Comparison of ENCODE assay signal across 12 mouse cellular contexts in genomic region chr2:72415416-72415815, GRCm38 (mm10).
DNase-seq lines count a peak whose midpoint lies in the region; ATAC-seq and TF ChIP-seq lines count a peak whose summit lies in the region.
"Had no signal": no experiment of that assay in that cellular context is flagged by ENCODE, and none has a peak within 500 bp of the region (broad histone marks: within the 10 kb centered on the region; RNA-seq: fewer than 3 reads in every experiment).

No protein-coding gene starts in this region.

- no peak for TF ChIP-seq POLR2A in CH12.LX (IDR thresholded peaks at IDR 0.05; ENCODE audit: low read depth, low read length)
- TF ChIP-seq POLR2A in small intestine, adult 2 months (IDR thresholded peaks at IDR 0.05; ENCODE audit: low read depth, low read length): no peak

- no peaks in the 10 kb centered on the region for H3K9me3 ChIP-seq in CH12.LX (replicated peaks; ENCODE audit: low read length)
- H3K9me3 ChIP-seq in forebrain, embryonic 13.5 days (replicated peaks): no peaks in the 10 kb centered on the region
- H3K9me3 ChIP-seq: liver, embryonic 15.5 days had no signal

- TF ChIP-seq CTCF in left cerebral cortex, adult 2 months (IDR thresholded peaks at IDR 0.05): peak; percentile 26
- peak; percentile 44 to 49 for TF ChIP-seq CTCF in CH12.LX (conservative IDR thresholded peaks at IDR 0.05 in 1 of 2, IDR thresholded peaks at IDR 0.05 in 1 of 2; ENCODE audit: low read depth in 2 of 2, low read length in 2 of 2)
- TF ChIP-seq CTCF in small intestine, adult 2 months (IDR thresholded peaks at IDR 0.05; ENCODE audit: extremely low read depth, insufficient read length, insufficient replicate concordance, low read depth, low read length): peak; percentile 28; the same call in 1 of the 2 replicates

- H3K36me3 ChIP-seq in CH12.LX (replicated peaks in 1 of 2; ENCODE audit: control insufficient read depth in 1 of 2, insufficient read depth in 1 of 2, low read length in 1 of 2): peaks cover 0 to 16% of the 10 kb centered on the region in 2 experiments
- H3K36me3 ChIP-seq in small intestine, adult 2 months (ENCODE audit: control insufficient read depth, insufficient read depth, low read length): peaks cover 6% of the 10 kb centered on the region
- no peaks in the 10 kb centered on the region for H3K36me3 ChIP-seq in forebrain, embryonic 13.5 days (ENCODE audit: poor library complexity, severe bottlenecking)

- ATAC-seq in forebrain, embryonic 13.5 days: no peak

- no peak for TF ChIP-seq EP300 in CH12.LX (IDR thresholded peaks at IDR 0.05; ENCODE audit: low read length)

- no peak overlapping the region for H3K4me2 ChIP-seq in CH12.LX (ENCODE audit: insufficient read depth, low read depth, poor library complexity, severe bottlenecking)
- H3K4me2 ChIP-seq in forebrain, embryonic 13.5 days: no peak overlapping the region
- H3K4me2 ChIP-seq: liver, embryonic 15.5 days had no signal

- in situ Hi-C loops in CH12.LX (cut with MboI; ENCODE audit: low pct_ligation_motif_present, low pct_unique_long_range_greater_than_20kb, low sequenced_read_pairs): no loop called here

- no peak for TF ChIP-seq RAD21 in CH12.LX (IDR thresholded peaks at IDR 0.05; ENCODE audit: low read depth, low read length)

- no peaks in the 10 kb centered on the region for H3K27me3 ChIP-seq in CH12.LX (replicated peaks)
- H3K27me3 ChIP-seq in small intestine, adult 2 months (ENCODE audit: control insufficient read depth, insufficient read depth, low read length): no peaks in the 10 kb centered on the region
- peaks cover 4% of the 10 kb centered on the region for H3K27me3 ChIP-seq in forebrain, embryonic 13.5 days
- H3K27me3 ChIP-seq: liver, embryonic 15.5 days had no signal

- no peak overlapping the region for H3K9ac ChIP-seq in CH12.LX (ENCODE audit: insufficient read depth, low read depth)
- H3K9ac ChIP-seq in forebrain, embryonic 13.5 days: no peak overlapping the region
- H3K9ac ChIP-seq: liver, embryonic 15.5 days had no signal

- H3K4me3 ChIP-seq in left cerebral cortex, adult 2 months: no peak overlapping the region
- H3K4me3 ChIP-seq in CH12.LX (replicated peaks in 1 of 3; ENCODE audit: low read depth in 2 of 3, low read length in 2 of 3, poor library complexity in 1 of 3): no peak overlapping the region
- H3K4me3 ChIP-seq in small intestine, adult 2 months (ENCODE audit: low read depth, low read length): no peak overlapping the region
- H3K4me3 ChIP-seq in forebrain, embryonic 13.5 days: no peak overlapping the region
- H3K4me3 ChIP-seq: liver, embryonic 15.5 days; myocyte had no signal

- peaks cover 0 to 4% of the 10 kb centered on the region in 2 experiments; a peak in 1 of 4 replicates for H3K4me1 ChIP-seq in CH12.LX (ENCODE audit: control insufficient read depth in 1 of 2, insufficient read depth in 2 of 2)
- H3K4me1 ChIP-seq in small intestine, adult 2 months (ENCODE audit: control insufficient read depth, insufficient read depth, insufficient read length, low read length): peaks cover 5% of the 10 kb centered on the region; the same call in 1 of the 2 replicates
- H3K4me1 ChIP-seq in forebrain, embryonic 13.5 days: no peaks in the 10 kb centered on the region
- H3K4me1 ChIP-seq: liver, embryonic 15.5 days had no signal

- intact Hi-C loops in left cerebral cortex, adult 2 months (cut with DNase I): no loop called here

- 78% methylated on average over 5 of the region's 5 CpGs for WGBS in small intestine, adult 2 months
- 89% methylated on average over 5 of the region's 5 CpGs for WGBS in forebrain, embryonic 13.5 days

- dilution Hi-C loops in CH12.LX (cut with MboI; ENCODE audit: extremely low pct_ligation_motif_present, extremely low pct_unique_long_range_greater_than_20kb, low sequenced_read_pairs): no loop called here

- H3K27ac ChIP-seq in left cerebral cortex, adult 2 months: no peak overlapping the region
- H3K27ac ChIP-seq in CH12.LX (ENCODE audit: insufficient read depth, low read depth): no peak overlapping the region
- no peak overlapping the region; the same call in 1 of the 2 replicates for H3K27ac ChIP-seq in small intestine, adult 2 months (ENCODE audit: insufficient read depth, low read depth, low read length)
- H3K27ac ChIP-seq in forebrain, embryonic 13.5 days: no peak overlapping the region
- H3K27ac ChIP-seq: liver, embryonic 15.5 days had no signal

- peak; percentile 30 for DNase-seq in embryo, embryonic 11 days
- no peak for DNase-seq in embryo, embryonic 9.5 days (ENCODE audit: extremely low spot score)
- DNase-seq in left cerebral cortex, adult 2 months (ENCODE audit: extremely low spot score in 1 of 2, low spot score in 2 of 2): no peak
- DNase-seq in left cerebral cortex, adult 11 months (ENCODE audit: low spot score): no peak
- DNase-seq in CH12.LX (ENCODE audit: extremely low read depth): peak; percentile 9
- DNase-seq in ovary, postnatal 10 days (ENCODE audit: low spot score): no peak
- DNase-seq: heart, postnatal 4 days; right cerebral cortex, postnatal 25 days had no signal

- H3K79me2 ChIP-seq in CH12.LX (replicated peaks; ENCODE audit: control insufficient read depth, extremely low read depth, insufficient read depth, poor library complexity, severe bottlenecking): no peaks in the 10 kb centered on the region

TF ChIP-seq in CH12.LX, 34 proteins besides CTCF, POLR2A, EP300 and RAD21:
- TF ChIP-seq JUND (conservative IDR thresholded peaks at IDR 0.05; ENCODE audit: low read depth, low read length) (no peak), UBTF (IDR thresholded peaks at IDR 0.05; ENCODE audit: low read depth, low read length) (no peak), E2F4 (IDR thresholded peaks at IDR 0.05; ENCODE audit: insufficient replicate concordance, low read depth, low read length) (no peak), JUN (IDR thresholded peaks at IDR 0.05; ENCODE audit: insufficient read depth, low read depth, low read length) (no peak), ETS1 (conservative IDR thresholded peaks at IDR 0.05; ENCODE audit: low read depth, low read length) (no peak), ZNF384 (IDR thresholded peaks at IDR 0.05; ENCODE audit: low read depth, low read length) (no peak), SMC3 (IDR thresholded peaks at IDR 0.05; ENCODE audit: low read depth, low read length) (no peak), CHD1 (IDR thresholded peaks at IDR 0.05; ENCODE audit: low read depth, low read length) (no peak)
TF ChIP-seq in CH12.LX: peak in this region for 0.

Comparison
In these comparisons a context has a peak if more than half of its experiments do, and no peak if none do; other contexts are left out.
1. DNase-seq: peak in embryo, embryonic 11 days (single experiment) and CH12.LX (single experiment); none in embryo, embryonic 9.5 days (single experiment), left cerebral cortex, adult 2 months (0 of 2), left cerebral cortex, adult 11 months (single experiment) and ovary, postnatal 10 days (single experiment).
2. Peak in every context shown above with its lines, with median percentiles within 50 percentile points of each other: CTCF ChIP-seq.